Mouse (Mus musculus): Measurements from ENCODE around the gene Kcnip4.

The Kcnip4 gene

DNA sequence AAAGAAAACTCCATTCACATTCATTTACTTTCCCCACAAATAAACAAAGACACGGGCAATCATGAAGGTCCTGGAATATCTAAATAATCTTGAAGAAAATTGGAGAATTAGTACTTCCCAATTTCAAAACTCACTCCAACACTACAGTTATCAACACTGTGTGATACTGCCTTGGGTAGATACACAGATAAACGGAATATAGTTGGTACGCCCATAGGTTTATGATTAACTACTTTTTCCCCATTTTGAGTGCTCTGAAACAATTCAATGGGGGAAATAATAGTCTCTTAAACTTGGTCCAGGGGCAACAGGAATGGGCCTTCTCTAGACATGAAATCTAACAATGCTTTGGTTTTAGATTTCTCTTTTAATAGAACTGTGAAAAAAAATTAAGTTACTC, 978.9 kb downstream of the Kcnip4 start:
- DNase-seq = no peak

GRCm38 (mm10) chr5:48544784-48545734, 979.6 kb downstream of the Kcnip4 start:
- no peak for DNase-seq

- no peak for DNase-seq
These were observed 1006.7 kb downstream of the Kcnip4 start for GRCm38 (mm10) chr5:48518035-48518434.

- no peak for DNase-seq
These were observed 1011.4 kb downstream of the Kcnip4 start for GRCm38 (mm10) chr5:48513354-48513753.

DNA sequence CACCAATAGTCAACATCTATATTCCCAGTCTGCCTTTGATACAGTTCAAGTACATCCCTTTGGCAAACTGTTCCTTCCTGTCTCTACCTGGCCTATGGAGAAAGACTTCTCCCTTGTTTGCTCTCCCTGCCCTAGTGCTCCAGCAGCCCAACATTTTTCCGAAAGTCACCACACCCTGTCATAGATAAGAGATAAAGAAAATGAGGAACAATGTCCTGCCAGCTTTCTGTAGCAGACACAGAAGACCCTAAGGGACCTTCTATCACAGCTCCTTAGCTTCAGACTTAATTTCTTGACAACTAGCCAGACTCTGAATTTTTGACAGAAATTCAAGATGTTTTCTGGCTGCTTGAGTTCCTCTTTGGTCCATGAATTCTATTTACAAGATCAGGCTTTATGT, 1013.4 kb downstream of the Kcnip4 start:
- no peak for DNase-seq

GRCm38 (mm10) chr5:48510241-48510640, 1014.5 kb downstream of the Kcnip4 start:
- peak; percentile 9 to 60 for DNase-seq

- DNase-seq = peak; percentile 1 to 17
These were observed 1015.3 kb downstream of the Kcnip4 start for GRCm38 (mm10) chr5:48509194-48509930.

DNA sequence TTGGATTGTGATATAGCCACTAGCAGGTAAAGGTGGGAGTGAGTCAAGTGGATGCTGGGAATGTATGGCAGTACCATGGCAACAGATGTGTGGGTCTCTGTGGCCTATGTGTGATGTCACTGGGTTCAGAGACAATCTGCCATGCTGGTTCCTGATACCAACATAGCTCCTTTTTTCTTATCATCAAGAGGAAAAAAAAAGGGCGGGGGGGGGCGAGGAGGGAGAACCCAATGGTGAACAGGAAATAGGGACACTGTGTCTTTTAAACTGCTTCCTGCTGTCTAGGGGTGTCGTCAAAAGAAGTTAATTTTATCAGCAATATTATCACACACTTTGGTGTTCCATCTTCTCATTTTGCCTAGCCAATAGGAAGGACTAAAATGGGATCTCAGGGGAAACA, 1021.6 kb downstream of the Kcnip4 start:
- DNase-seq = no peak

DNA sequence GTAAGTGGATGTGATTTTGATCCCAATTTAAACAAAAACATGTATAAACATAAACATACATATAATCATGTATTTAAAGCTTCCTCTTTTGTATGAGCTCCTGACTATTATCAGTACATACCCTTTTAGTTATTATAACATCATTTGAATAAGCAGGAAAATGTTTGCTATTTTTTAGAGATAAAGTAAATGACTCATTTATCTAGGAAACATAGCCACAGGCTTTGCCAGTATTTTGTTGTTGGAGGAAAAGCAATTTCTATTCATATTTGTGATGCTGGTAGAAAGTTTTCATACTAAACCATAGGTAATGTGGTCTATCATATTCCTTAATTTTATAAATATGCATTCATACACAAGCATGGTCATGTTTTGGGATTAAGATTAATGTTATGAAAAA, 1022.3 kb downstream of the Kcnip4 start:
- no peak for DNase-seq

GRCm38 (mm10) chr5:48500204-48500603, 1024.5 kb downstream of the Kcnip4 start:
- DNase-seq = no peak

- no peak for DNase-seq
These were observed 1033.7 kb downstream of the Kcnip4 start for GRCm38 (mm10) chr5:48490864-48491477.

- no peak for DNase-seq
These were observed 1035.0 kb downstream of the Kcnip4 start for GRCm38 (mm10) chr5:48489549-48490288.

DNA sequence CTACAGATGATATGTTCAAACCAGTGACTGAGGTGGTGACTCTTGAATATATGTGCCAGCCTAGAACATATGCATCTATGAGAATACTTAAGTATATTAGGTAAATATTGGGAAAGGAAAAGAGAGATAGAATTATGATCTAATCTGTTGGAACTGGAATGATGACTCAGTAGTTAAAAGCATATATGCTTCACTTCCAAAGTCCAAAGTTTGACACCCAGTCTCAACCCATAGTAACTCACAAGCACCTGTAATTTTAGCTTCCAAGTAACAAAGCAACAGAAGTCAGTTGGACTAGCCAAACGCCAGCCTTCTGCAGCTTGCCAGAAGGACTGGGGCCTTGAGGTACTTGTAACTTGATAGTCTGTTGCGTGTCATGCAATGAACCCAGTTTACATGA, 1041.6 kb downstream of the Kcnip4 start:
- DNase-seq = no peak

- DNase-seq = no peak
These were observed 1064.5 kb downstream of the Kcnip4 start for GRCm38 (mm10) chr5:48460221-48460620.

GRCm38 (mm10) chr5:48448888-48449287, 1075.8 kb downstream of the Kcnip4 start:
- DNase-seq = no peak

- DNase-seq = peak; percentile 73 to 75
These were observed 1094.2 kb downstream of the Kcnip4 start for GRCm38 (mm10) chr5:48430459-48430858.

DNA sequence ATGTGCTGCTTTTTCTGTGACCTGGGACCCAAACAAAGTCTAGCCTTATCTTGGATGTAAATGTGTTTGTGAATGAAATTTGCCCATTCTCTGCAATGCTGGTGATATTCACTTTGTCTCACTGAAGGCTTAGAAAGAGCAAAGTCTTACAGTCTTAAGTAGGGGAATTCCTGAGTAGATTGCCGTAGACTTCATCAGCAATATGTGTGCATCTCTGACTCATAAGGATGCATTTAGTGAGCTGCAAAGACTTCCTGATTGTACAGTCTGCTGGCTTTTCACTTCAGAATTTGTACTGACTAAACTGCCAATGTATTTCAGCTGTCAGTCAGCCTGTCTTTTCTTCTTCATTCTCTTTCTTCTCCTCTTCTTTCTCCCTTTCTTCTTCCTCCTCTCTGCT, 1102.8 kb downstream of the Kcnip4 start:
- no peak for DNase-seq

- DNase-seq = no peak
These were observed 1105.0 kb downstream of the Kcnip4 start for GRCm38 (mm10) chr5:48419741-48420140.

DNA sequence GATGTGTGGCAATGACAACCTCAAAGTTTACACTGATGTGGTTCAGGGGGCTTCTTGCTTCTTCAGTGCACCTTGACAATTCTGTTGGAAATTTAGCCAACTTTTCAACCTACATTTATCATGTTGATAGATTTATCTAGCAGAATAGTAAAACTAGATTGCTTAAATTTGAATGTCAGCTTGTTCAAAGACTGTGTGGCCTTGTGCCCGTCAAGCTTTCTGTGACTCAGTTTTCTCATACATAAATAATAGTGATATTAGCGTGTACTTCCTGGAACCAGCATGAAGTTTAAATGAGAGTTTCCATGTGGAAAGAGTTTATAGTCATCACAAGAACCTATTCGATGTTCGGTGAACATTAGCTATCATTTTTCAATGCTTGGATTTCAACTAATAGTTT, 1112.4 kb downstream of the Kcnip4 start:
- DNase-seq = no peak

- DNase-seq = no peak
These were observed 1113.2 kb downstream of the Kcnip4 start for GRCm38 (mm10) chr5:48411462-48411861.

- no peak for DNase-seq
These were observed 1114.4 kb downstream of the Kcnip4 start for GRCm38 (mm10) chr5:48410348-48410747.

- no peak for DNase-seq
These were observed 1116.4 kb downstream of the Kcnip4 start for GRCm38 (mm10) chr5:48408276-48408675.

DNA sequence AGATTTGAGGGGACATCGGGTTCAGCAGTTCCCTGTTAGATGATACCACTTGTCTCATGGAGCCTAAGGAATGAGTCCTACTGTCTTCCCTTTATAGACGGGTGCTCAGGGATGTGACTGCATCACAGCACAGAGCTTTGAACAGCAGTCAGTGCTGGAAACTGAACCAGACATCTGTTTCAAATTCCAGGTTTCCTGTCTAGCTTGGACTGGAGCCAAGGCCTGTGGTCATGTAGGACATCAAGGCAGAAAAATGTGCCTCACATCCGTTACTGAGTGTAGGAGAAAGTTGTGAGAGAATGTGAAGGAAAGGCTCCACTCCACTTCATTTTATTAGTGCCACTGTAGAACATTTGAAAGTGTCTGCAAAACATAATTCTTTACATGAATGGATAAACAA, 1122.2 kb downstream of the Kcnip4 start:
- peak in 1 of 2 experiments; percentile 16 for DNase-seq
